Mouse (Mus musculus): Measurements from ENCODE around the gene Cops3. TPM values are rescaled to one million over a fixed set of nuclear protein-coding genes. Genes with fewer than 3 reads are reported as not detected.
A peak's percentile ranks its signal among the peaks of the same experiment; 100 is the strongest.
"Not testable (repeated sequence)": the region's sequence is repeated elsewhere in the genome, so short reads cannot be mapped to it uniquely, and the experiment has no call there.

Cops3 gene
- polyA plus RNA-seq, 1 experiment from 2014 or later = 109 TPM

DNA sequence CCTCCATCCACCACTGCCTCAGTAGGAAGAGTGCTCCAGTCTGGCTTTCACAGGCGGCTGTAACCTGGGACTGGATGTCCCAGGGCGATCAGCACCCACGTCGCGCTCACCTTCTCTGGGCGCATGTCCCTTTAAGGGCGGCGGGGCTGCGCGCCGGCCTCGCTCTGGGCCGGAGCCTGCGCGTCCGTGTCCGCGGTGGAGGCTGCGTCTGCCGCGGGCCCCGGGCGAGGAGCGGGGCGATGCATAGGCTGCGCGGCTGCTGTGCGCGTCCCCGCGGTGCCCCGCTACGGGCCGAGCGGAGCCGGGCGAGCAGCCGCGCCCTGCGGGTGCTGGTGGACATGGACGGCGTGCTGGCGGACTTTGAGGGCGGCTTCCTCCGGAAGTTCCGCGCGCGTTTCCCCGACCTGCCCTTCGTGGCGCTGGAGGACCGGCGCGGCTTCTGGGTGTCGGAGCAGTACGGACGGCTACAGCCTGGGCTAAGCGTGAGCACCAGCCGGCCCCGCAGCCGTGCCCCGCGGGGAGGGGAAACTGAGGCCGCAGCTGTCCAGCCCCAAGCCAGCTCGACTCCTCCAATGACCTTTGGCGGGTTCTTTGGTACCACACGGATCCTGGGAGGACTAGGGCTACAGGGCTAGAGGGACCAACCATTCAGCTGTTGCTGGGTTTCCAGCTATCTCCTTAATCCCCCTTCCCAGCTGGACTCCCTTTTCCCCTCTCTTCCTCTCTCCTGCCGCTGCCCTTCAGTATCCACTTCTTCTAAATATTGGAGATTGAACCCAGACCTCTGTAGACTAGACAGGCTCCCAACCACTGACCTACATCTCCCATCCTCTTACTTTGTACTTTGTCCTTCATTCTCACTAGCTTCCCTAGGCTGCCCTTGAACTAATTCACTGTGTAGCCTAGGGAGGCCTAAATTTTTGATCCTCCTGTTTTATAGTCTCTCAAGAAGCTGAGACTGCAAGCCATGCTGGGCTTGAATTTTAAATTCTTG is 8.6 kb upstream of the Cops3 start:
- CTCF ChIA-PET = interaction anchor here (1.0 to 1.2 kb wide), 2 partner anchors 16 to 468 kb away, joined by 3 read pairs; no protein-coding TSS in a partner anchor
- DNase-seq (ENCODE audit: low read depth, low spot score) = no peak
- POLR2A ChIA-PET = interaction anchor here (0.6 to 1.8 kb wide), 4 partner anchors 8 to 31 kb away, joined by 3 to 5 read pairs (median 3); partner anchors contain the start of gene Cops3
- in situ Hi-C loops (cut with MboI; ENCODE audit: low pct_unique_long_range_greater_than_20kb) = no loop called here
- H3K27me3 ChIP-seq = no peaks in the 10 kb centered on the region
- peak; percentile 80 for ATAC-seq
- TF ChIP-seq CTCF (IDR thresholded peaks at IDR 0.05) = peak; percentile 15

DNA sequence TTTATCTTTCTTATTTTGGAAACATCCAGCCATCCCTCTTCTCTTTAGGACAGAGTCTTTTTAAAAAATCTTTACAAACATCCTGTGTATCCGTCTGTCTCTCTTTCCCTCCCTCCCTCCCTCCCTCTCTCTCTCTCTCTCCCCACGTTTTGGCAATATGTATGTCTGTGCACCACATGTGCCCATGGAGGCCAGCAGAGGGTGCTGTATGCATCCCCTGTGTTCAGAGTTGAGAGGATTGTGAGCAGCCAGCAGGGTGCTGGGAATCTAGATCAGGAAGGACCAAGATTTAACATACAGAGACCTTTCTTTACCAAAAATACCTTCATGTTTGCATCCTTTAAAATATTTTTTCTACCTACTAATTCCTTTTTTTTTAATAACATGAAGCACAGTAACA is 7.5 kb upstream of the Cops3 start:
- ATAC-seq = no peak
- no peak for DNase-seq (ENCODE audit: low read depth, low spot score)
- CTCF ChIA-PET = interaction anchor here (1.1 to 1.2 kb wide), 3 partner anchors 29 to 469 kb away, joined by 3 read pairs; no protein-coding TSS in a partner anchor
- TF ChIP-seq CTCF (IDR thresholded peaks at IDR 0.05) = peak; percentile 79
- in situ Hi-C loops (cut with MboI; ENCODE audit: low pct_unique_long_range_greater_than_20kb) = no loop called here
- POLR2A ChIA-PET = interaction anchor here (0.8 to 1.8 kb wide), 3 partner anchors 9 to 32 kb away, joined by 3 to 5 read pairs (median 3); no protein-coding TSS in a partner anchor
- H3K27me3 ChIP-seq = no peaks in the 10 kb centered on the region

DNA sequence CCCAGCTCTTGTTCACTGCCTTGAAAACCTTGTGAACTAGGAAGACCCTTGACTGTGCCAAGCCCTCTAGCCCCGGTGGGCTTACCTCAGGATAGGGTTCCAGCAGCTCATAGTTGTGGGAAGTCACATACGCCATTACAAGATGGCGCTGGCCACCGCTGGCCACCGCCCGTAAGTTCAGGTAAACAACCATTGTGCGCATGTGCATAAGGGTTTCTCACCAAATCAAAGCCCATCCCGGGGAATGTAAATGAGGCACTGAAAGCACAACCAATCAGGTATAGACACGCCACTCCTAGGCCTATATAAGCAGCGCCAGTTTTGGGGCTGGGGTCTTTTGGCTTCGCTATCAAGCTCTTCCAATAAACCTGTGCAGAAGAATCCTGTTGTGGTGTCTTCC is 6.7 kb upstream of the Cops3 start:
- no peak for TF ChIP-seq CTCF (IDR thresholded peaks at IDR 0.05)
- DNase-seq (ENCODE audit: low read depth, low spot score) (no peak), ATAC-seq (no peak)
- in situ Hi-C loops (cut with MboI; ENCODE audit: low pct_unique_long_range_greater_than_20kb) = no loop called here
- CTCF ChIA-PET = interaction anchor here (1.1 to 1.2 kb wide), 2 partner anchors 28 to 234 kb away, joined by 3 read pairs; no protein-coding TSS in a partner anchor
- H3K27me3 ChIP-seq = no peaks in the 10 kb centered on the region
- POLR2A ChIA-PET = no interaction called here

DNA sequence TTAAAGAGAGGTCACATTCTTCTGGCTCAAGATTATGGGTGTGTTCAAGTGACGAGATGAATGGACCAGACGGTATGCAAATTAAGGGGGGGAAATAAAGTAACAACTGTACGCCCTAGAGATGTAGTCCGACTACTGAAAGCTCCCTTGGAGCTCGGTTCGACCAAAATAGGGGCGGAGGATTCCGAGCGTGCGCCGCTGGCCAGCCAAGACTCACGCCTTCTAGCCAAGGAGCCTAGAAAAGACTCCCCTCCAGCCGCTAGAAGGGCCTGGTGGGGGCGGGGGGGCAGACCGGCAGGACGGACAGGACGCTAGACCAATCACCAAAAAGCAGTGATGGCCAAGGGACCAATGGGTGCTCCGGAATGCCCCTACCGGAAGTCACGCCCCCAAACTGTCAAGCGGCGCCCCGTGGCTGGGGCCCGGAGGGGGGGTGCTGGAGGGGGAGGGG is 605 bp downstream of the Cops3 start, which contains the start of gene Nt5m:
Gene Nt5m, plus strand, starts transcription at position 440 of the 451 bp plus-strand sequence.
- ChIA-PET POLR2A (interaction anchor here (0.7 to 1.9 kb wide), 6 partner anchors 9 to 196 kb away, joined by 3 to 6 read pairs (median 4); no protein-coding TSS in a partner anchor), CTCF (interaction anchor here (1.4 kb wide), 1 partner anchor 17 kb away, joined by 5 read pairs; no protein-coding TSS in a partner anchor)
- in situ Hi-C loops (cut with MboI; ENCODE audit: low pct_unique_long_range_greater_than_20kb) = no loop called here
- DNase-seq (ENCODE audit: low read depth, low spot score) (peak; percentile 67), ATAC-seq (peak; percentile 90)
- no peak for TF ChIP-seq CTCF (IDR thresholded peaks at IDR 0.05)
- no peaks in the 10 kb centered on the region for H3K27me3 ChIP-seq

DNA sequence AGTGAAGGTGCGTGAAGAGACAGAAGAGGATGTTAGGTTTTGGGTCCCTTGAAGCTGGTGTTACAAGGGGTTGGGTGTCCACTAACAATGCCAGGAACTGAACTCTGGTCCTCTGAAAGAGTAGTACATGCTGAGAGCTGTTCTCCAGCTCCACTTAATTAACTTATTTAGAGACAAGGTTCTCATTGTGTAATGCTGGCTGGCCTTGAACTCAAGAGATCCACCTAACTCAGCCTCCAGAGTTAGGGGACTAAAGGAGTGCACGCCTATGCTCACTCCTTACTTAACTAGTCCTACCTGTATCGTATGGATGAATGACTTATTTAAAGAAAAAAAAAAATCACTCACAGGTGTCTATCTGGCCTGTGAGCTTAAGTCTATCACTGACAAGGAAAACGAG is 1.2 kb downstream of the Cops3 start:
- no peak for TF ChIP-seq CTCF (IDR thresholded peaks at IDR 0.05)
- ChIA-PET POLR2A (interaction anchor here (0.7 to 1.9 kb wide), 4 partner anchors 9 to 33 kb away, joined by 3 to 6 read pairs (median 4); no protein-coding TSS in a partner anchor), CTCF (interaction anchor here (1.4 kb wide), 1 partner anchor 16 kb away, joined by 5 read pairs; no protein-coding TSS in a partner anchor)
- in situ Hi-C loops (cut with MboI; ENCODE audit: low pct_unique_long_range_greater_than_20kb) = no loop called here
- ATAC-seq (no peak), DNase-seq (ENCODE audit: low read depth, low spot score) (no peak)
- no peaks in the 10 kb centered on the region for H3K27me3 ChIP-seq

DNA sequence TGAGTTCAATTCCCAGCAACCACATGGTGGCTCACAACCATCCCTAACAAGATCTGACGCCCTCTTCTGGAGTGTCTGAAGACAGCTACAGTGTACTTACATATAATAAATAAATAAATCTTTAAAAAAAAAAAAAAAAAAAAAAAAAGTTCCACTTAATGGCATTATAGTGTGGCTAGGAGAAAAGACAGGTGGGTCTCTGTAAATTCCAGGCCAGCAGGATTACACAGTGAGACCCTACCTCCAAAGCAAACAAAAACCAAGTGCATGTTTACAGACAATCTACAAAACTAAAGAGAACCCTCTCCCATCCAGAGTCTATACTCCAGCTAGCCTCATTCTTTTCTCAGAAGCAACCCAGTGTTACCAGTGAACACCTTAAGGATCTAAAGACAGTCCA is 1.8 kb downstream of the Cops3 start:
- CTCF ChIA-PET = interaction anchor here (1.4 kb wide), 1 partner anchor 21 kb away, joined by 4 read pairs; no protein-coding TSS in a partner anchor
- POLR2A ChIA-PET = interaction anchor here (0.6 to 1.9 kb wide), 2 partner anchors 10 to 16 kb away, joined by 5 read pairs; no protein-coding TSS in a partner anchor
- DNase-seq (ENCODE audit: low read depth, low spot score); H3K27me3 ChIP-seq; ATAC-seq; in situ Hi-C loops (cut with MboI; ENCODE audit: low pct_unique_long_range_greater_than_20kb): not testable (repeated sequence)

DNA sequence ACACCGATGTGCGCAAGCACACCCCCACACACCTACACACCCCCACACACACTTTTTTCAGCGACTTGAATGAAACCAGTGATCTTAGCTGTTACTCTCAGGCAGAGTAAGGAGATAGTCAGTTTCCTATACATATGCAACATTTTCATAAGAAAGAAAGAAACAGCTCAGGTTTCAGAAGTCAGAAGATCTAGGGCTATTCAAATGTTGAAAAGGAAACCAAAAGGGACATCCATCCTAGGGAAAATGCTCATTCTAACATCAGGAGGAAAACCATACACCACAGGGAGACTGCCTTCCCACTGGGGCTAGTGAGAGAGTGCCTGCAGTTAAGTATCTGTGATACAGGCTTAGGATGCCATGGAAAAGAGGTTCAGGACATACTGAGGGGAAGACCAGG is 18.0 kb downstream of the Cops3 start:
- POLR2A ChIA-PET = interaction anchor here (0.6 kb wide), 1 partner anchor 16 kb away, joined by 5 read pairs; no protein-coding TSS in a partner anchor
- CTCF ChIA-PET = interaction anchor here (1.7 kb wide), 1 partner anchor 17 kb away, joined by 5 read pairs; the partner anchor contains the start of gene Nt5m
- no peak for DNase-seq (ENCODE audit: low read depth, low spot score)
- ATAC-seq = no peak
- in situ Hi-C loops (cut with MboI; ENCODE audit: low pct_unique_long_range_greater_than_20kb) = no loop called here
- no peaks in the 10 kb centered on the region for H3K27me3 ChIP-seq
- no peak for TF ChIP-seq CTCF (IDR thresholded peaks at IDR 0.05)

DNA sequence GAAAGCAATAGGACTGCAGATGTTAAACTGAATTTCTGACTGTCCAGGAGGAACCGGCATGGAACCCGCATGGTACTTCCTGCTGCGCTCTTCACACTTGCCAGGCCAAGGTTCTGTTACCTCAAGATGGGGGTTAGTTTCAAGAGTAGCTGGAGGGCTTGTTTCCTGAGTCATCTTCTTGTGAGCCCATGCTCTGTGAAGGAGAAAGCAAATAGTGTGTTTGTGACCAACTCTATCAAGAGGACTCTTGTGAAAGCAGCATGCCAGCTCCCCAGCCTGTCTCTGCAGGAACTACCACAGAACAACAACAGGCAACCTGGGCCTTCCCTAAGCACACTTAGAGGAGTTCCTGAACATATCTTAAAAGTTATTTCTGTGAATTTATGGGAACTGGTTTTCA is 21.7 kb downstream of the Cops3 start:
- POLR2A ChIA-PET = no interaction called here
- CTCF ChIA-PET = interaction anchor here (0.9 kb wide), 1 partner anchor 28 kb away, joined by 3 read pairs; no protein-coding TSS in a partner anchor
- no peak for ATAC-seq
- no peak for TF ChIP-seq CTCF (IDR thresholded peaks at IDR 0.05)
- DNase-seq (ENCODE audit: low read depth, low spot score) = no peak
- H3K27me3 ChIP-seq = no peaks in the 10 kb centered on the region
- in situ Hi-C loops (cut with MboI; ENCODE audit: low pct_unique_long_range_greater_than_20kb) = no loop called here

DNA sequence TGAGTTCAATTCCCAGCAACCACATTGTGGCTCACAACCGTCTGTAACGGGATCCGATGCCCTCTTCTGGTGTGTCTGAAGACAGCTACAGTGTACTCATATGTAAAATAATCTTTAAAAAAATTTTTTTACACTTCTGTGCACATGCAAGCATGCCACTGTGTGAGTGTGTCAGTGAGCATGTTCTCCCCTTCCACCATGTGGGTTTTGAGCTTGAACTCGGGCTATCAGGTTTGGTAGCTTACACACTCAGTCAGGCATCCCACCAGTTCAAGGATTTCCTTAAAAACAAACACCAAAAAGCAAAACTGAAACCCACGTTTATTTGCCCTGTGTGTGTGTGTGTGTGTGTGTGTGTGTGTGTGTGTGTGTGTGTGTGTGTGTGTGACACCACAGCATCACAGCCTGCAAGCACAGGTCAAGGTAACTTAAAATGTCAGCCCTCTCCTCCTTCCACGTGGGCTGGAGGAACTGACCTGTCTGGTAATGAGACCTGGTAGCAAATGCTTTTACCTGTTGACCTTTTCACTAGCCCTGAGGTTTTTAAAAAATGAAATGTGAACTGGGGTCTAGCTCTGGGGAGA is 24.1 kb downstream of the Cops3 start:
- in situ Hi-C loops (cut with MboI; ENCODE audit: low pct_unique_long_range_greater_than_20kb) = no loop called here
- H3K27me3 ChIP-seq = no peaks in the 10 kb centered on the region
- ATAC-seq (no peak), DNase-seq (ENCODE audit: low read depth, low spot score) (no peak)
- no peak for TF ChIP-seq CTCF (IDR thresholded peaks at IDR 0.05)
- ChIA-PET CTCF (no interaction called here), POLR2A (no interaction called here)

DNA sequence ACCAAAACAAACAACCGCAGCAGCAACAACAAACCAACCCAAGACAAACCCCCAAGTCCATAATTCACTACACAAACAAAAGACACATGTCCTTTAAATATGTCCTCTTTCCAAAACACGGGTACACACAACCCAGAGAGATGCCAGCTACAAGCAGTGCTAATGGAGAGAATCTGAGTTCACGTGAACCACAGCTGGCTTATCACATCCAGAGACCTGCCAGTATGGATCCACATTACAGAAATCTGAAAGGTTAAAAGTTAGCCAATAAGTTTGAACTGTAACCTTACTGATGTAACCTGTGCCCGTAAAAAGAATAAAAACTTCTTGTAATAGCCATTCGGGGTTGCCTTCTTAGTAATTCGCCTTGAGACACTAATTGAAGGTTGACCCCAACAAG is 24.7 kb downstream of the Cops3 start:
- ChIA-PET POLR2A (no interaction called here), CTCF (no interaction called here)
- TF ChIP-seq CTCF (IDR thresholded peaks at IDR 0.05) = no peak
- no peaks in the 10 kb centered on the region for H3K27me3 ChIP-seq
- in situ Hi-C loops (cut with MboI; ENCODE audit: low pct_unique_long_range_greater_than_20kb) = no loop called here
- DNase-seq (ENCODE audit: low read depth, low spot score) = no peak
- ATAC-seq = no peak

All from Patski (cell line).